Mouse (Mus musculus): ENCODE results near the gene Btnl4.

DNA sequence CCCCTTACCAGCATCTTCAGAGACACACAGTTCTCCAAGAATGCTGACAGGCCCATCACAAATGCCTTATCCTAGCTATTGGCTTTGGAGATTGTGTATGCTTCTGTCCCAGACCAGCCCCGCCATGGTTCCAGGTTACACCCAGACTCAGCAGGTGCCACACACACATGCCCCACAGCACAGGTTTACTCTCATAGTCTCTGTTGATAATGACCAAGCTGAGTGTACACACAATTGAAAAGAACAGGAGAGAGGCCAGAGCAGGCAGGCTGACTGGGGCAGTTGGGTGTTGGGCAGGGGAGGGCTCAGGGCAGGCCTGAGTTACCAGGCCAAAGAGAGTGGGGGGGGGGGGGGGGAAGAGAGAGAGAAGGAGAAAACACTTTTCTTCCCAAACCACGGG, 691 bp downstream of the Btnl4 start:
- TF ChIP-seq POLR2A (IDR thresholded peaks at IDR 0.05; ENCODE audit: control insufficient read depth, low read depth, low read length) (no peak), CTCF (IDR thresholded peaks at IDR 0.05; ENCODE audit: control insufficient read depth, insufficient read depth, insufficient replicate concordance, low read depth, low read length) (no peak)

Data from testis, adult 2 months (tissue).